Mouse (Mus musculus) retina, embryonic 14.5 days (tissue): ENCODE measurements around the gene Itgb7.
"Not testable (repeated sequence)": the region's sequence is repeated elsewhere in the genome, so short reads cannot be mapped to it uniquely, and the experiment has no call there.

Experiments used
- DNase-seq: peaks from one replicate; pipeline ENCODE4 v3.0.0-alpha.2; 2015; ENCODE audit warnings: low spot score

The Itgb7 gene

DNA sequence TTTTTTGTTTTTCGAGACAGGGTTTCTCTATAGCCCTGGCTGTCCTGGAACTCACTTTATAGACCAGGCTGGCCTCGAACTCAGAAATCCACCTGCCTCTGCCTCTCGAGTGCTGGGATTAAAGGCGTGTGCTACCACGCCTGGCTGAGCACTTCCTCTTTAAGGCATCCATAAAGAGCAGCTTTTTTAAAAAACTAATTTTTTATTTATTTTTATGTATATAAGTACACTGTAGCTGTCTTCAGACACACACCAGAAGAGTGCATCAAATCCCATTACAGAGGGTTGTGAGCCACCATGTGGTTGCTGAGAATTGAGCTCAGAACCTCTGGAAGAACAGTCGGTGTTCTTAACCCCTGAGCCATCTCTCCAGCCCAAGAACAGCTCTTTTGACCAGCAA, 6.1 kb downstream of the Itgb7 start:
- not testable (repeated sequence) for DNase-seq

DNA sequence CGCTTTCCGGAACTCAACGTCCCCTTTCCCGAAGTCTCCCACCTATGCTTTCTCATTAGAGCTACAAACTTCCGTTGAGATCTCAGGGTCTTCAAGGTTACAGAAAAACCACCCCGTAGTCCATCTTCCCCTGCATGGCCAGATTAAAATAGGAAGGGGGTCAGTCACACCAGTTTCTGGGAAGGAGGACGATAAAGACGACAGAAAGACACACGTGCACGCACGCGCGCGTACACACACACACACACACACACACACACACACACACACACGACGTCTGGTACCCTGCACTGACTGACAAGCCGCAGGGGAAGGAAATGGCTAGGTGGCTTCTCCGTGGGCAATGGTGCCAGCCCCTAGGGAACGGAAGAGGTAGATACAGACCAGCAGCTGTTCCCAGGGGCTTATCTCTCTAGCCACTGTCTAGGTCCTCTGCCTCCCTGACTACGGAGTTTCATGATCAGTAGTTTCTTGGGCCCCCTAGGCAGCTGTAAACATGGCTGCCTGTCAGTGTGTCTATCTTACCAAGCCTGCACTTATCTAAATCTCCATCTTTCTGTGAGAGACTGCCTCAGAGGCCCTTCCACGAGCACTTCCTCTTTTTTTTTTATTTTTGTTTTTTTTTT, 6.6 kb downstream of the Itgb7 start:
- peak; percentile 25 for DNase-seq

- peak; percentile 86 for DNase-seq
These were observed 7.4 kb downstream of the Itgb7 start for GRCm38 (mm10) chr15:102224186-102224991.

DNA sequence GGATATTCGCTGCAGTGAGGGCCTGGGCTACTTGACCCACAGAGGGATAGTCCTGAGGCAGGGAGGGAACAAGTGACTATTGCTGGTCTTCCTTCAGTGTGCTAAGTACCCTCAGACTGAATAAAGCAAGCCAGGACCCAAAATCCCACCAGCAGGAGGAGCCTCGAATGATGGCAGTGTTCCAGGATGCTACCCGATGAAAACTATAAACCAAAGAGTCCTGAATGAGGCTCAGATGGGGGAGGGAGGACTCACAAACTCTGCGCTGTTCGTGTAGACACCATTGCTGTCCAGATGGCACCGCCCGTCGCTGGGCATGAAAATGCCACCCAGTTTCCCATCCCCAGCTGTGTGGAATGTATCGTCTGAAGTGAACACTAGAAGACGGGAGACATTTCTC, 9.4 kb downstream of the Itgb7 start:
- no peak for DNase-seq

GRCm38 (mm10) chr15:102217325-102217724, 14.4 kb downstream of the Itgb7 start:
- DNase-seq, result no peak

GRCm38 (mm10) chr15:102216459-102217228, 15.1 kb downstream of the Itgb7 start:
- DNase-seq, result no peak

- no peak for DNase-seq
These were observed 16.1 kb downstream of the Itgb7 start for GRCm38 (mm10) chr15:102215624-102216023.

DNA sequence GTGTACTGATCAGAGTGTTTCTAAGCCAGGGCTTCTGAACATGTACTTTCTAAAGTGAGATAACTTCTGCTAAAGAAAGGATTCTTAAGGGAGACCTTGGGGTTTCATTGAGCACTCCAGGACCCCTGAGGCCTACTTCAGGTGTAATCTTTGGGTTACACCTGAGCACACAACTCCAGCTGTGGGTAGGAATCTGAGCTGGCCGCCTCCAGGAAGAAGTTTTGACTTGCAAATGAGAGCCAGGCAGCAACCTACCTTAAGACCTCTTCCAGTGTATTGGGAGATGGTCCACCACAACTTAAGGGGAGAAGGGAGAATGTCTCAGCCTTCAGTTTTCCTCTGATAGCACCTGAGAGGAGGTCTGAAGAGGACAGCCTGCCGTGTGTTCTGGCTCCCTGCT, 17.6 kb downstream of the Itgb7 start:
- DNase-seq, result no peak

GRCm38 (mm10) chr15:102211895-102212294, 19.8 kb downstream of the Itgb7 start:
- no peak for DNase-seq

DNA sequence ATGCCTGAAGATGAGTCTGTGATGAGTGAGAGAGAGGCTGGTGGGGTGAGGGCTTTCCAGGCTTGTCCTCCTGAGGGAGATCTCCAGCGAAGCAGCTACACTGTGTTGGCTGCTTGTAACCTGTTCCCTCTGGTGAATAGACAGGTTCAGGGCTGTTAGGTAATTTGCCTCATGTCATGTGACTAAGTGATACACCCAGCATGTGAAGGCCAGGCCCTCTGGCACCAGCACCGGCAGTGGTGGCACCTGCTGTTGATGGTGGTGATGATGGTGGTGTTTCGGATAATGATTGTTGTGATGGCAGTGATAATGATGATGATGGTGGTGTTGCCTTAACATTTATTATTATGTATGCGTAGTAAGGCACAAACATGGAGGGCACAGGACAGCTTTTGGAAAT, 20.9 kb downstream of the Itgb7 start:
- no peak for DNase-seq

- no peak for DNase-seq
These were observed 22.6 kb downstream of the Itgb7 start for GRCm38 (mm10) chr15:102209114-102209513.

- no peak for DNase-seq
These were observed 23.6 kb downstream of the Itgb7 start for GRCm38 (mm10) chr15:102208092-102208561.

- DNase-seq, result no peak
These were observed 24.4 kb downstream of the Itgb7 start for GRCm38 (mm10) chr15:102207351-102207750.

- DNase-seq, result no peak
These were observed 26.0 kb downstream of the Itgb7 start for GRCm38 (mm10) chr15:102205779-102206178.

DNA sequence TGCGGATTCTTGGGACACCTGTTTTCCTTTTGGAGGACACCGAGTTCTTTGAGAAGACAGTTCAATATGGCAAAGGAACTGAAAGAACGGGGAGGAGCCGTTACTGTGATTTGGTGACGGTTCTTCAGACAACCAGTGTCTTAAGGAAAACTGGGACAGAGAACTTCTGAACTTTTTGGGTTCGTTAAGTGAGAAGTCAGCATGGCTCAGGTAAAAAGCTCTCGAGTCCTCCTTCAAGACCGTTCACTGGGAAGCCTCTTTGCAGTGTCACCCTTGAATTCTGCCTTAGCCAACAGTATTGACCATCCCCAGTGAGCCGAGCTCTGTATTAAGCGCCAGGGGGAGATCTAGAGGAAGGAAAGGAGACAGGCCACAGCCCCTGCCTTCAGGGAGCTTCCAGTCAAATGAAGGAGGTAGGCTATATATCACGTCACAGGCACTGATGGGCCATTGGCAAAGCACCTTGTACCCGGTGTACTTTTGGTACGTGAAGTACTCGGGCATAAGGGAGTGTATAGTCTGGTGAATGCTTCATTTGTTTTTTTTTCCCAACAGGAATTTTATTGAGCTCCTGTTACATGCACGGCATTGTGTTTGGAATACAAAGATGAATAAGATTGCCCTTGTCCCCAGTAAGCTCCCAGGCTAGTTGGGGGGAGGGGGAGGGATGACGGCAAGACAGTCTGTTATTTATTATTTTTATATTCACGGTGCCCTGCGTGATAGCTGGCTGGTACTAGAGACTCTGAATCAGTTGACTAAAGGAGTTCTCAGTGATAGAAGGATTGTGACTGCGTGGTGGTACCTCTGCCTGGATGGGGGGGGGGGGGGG, 26.9 kb downstream of the Itgb7 start, which contains the start of gene Csad:
TSS of gene Csad (minus strand) at position 51 of the 832 bp plus-strand sequence.
- no peak for DNase-seq

- peak; percentile 72 for DNase-seq
These were observed 27.8 kb downstream of the Itgb7 start for GRCm38 (mm10) chr15:102203835-102204381.

DNA sequence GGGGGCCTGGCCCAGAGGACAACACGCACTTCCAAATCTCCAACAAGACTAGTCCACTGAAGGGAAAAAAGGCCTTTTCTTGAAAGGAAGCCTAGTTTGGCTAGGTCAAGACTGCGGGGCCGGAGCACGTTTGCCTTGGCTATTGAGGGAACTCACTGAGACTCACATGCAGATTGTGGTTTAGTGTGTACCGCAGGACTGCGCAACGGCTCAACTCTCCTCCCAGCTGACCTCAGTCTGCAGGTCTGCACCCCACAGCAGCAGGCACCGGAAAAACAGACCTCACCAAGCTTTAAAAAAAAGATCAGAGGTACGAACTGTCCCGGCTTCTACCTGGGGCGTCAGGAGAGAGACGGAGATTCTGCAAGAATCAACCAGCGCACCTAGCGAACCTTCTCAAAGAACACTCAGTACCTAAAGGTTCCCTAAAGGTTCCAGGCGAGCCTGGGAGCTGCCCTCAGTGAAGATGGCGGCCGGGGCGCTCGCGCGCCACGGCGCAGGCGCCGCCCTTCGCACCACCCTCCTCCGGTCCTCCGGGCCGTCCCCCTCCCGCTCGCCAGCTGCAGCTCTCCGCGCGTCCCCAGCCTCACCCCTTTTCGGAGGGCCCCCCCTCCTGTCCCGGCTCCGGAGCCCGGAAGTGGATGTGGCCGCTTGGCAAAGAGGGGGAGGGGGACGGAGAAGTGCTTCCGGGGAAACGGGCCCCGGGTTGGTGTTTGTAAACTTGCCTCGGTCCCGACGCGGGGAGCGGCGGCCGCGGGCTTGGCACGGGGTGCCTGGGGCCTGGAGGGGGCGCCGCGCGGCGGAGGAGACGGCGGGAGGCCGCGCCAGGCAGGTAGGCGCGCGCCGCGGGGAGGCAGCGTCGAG, 28.5 kb downstream of the Itgb7 start, which contains the start of gene Zfp740:
TSS of gene Zfp740 (plus strand) at position 279 of the 864 bp plus-strand sequence.
- DNase-seq, result peak; percentile 96

DNA sequence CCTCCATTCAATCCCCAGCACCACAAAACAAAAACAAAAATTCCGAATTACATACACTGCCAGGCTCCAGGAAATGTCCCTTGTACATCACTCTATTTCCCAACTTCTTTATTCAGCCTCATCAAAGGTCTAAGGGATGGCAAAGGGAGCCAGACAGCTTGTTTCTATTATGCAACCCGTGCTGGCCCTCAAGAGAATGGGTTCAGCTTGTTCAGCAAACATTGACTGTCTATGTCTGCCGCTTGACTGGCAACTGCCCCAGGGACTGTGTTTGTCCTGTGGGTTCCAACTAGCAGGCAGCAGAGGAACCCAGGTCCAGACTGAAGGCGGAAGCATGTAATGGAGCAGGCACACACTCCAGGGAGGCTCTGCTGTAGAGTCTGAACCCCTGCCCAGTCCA, 32.9 kb downstream of the Itgb7 start:
- no peak for DNase-seq

GRCm38 (mm10) chr15:102195373-102195772, 36.4 kb downstream of the Itgb7 start:
- no peak for DNase-seq

GRCm38 (mm10) chr15:102194439-102194838, 37.3 kb downstream of the Itgb7 start:
- DNase-seq, result no peak
